Mouse (Mus musculus) ovary, postnatal 10 days (tissue): ENCODE data around the gene Itk.

Experiments
- DNase-seq: peaks from one replicate; pipeline ENCODE4 v3.0.0; 2022; ENCODE audit warnings: low spot score

Itk gene

GRCm38 (mm10) chr11:46358369-46358768, 30.9 kb downstream of the Itk start:
- DNase-seq, result no peak

- DNase-seq, result no peak
Measured at GRCm38 (mm10) chr11:46349681-46350410, 39.5 kb downstream of the Itk start.

DNA sequence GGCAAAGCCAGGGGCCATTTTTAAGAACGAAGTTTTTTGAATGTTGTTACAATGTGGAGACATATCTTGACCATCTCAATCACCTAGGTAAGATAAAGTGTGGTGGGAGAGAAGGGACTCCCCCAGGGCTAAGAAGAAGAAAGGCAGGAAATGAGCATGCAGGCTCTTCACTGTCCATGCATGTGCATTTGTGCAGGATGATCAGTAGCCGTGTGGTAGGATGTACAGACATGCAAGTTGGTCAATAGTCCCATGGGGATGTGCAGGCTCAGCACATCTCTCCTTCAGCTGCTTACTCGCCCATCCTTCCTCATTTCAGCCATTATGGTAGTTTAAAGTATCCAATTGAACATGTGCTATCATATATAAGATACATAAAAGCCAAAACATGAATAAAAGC, 40.9 kb downstream of the Itk start:
- no peak for DNase-seq

DNA sequence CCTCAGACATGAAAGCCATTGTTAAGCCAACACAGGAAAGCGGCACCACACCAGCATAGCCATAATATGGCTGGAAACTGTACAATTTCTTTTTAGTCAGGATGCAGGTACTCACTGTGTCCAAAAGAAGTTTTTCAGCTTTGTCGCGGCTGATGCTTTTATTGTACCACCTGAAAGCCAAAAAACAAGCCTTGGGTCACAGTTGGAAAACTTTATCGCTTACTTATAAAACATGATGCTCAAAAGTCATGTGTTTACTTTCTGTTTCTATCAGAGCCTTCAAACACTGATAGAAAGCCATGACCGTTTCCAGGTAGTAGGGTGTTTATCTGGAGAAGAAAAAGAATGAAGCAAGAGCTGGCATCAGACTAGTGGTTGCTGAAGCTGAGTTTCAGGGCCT, 41.6 kb downstream of the Itk start:
- DNase-seq, result no peak

DNA sequence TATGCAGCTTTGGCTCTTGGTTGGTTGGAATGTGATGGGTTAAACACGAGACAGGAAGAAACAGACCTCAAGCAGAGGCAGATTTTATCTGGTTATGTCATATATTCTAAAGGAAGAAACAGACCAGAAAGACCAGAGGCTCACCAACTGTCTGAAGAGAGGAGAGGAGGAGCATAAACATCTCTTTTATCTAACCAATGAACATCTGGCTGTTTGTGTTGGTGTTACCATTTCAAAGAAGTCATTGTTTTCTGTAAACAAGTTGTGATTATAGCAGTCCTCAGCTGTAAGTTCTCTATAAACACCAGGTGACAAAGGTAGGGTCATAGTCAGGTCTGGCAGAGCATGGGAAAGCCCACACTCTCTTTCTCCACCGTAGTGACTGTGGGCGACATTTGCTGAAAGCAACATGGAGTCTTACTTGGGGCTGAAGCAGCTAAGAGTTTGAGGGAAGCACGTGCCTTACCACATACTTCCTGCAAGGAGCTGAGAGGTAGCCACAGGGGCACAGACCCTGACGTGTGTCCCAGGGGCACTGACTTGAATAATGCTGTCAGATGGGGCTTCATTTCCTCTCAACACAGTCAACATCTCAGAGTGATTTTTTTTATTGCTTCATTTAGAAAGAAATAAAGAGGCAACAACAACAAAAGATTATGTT, 45.3 kb downstream of the Itk start:
- DNase-seq, result no peak

DNA sequence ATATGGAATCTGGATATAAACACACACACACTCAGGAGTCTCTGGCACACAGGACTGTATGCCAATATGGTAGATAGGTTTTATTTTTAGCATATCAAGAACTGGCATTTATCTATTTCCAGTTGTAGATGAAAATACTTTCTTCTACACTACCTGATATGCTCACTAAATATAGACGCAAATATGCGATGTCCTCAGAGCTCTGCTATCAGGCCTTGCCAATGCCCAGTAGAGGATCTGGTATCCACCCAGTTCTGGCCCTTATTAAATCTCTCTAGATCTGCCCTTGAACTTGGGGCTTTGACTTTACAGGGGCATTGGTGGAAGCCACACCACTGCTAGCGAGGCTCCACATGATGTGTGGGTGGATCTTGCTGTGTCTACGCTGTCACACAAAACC, 47.4 kb downstream of the Itk start:
- no peak for DNase-seq

DNA sequence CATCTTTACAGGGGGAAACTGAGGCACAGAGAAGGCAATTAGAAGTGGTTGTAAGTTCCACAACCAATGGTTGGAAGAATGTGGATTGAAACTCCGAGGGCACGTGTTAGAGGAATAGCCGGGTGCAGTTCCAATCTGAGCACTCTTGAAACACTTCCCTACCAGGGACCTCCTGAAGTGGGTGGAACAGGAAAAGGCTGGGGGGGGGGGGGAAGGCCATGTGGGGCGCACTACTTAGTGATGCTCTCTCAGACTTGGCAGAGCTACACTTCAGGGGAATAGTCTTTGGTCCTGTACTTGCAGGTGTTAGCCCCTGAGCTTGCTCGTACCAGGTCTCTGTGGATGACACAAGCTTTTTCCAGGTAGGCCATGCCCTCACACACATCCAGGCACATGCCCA, 53.3 kb downstream of the Itk start:
- DNase-seq, result no peak

DNA sequence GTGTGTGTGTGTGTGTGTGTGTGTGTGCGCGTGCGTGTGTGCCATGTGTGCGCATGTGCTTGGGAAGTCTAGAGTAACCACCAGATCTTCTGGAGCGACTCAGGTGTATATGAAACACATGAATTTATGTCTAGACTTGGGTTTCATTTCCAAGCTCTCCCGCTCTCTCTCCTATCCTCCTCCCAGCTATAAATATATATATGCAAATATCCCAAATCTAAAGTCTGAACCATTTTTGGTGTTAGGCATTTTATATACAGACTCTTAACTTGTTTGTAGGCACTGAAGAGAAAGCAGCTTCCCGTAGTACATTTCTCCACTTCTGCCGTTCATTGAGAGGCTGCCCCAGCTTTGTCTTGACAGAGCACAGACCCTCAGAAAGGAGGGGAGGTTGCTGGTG, 57.1 kb downstream of the Itk start:
- DNase-seq, result no peak

GRCm38 (mm10) chr11:46326271-46327015, 62.9 kb downstream of the Itk start:
- DNase-seq, result no peak

DNA sequence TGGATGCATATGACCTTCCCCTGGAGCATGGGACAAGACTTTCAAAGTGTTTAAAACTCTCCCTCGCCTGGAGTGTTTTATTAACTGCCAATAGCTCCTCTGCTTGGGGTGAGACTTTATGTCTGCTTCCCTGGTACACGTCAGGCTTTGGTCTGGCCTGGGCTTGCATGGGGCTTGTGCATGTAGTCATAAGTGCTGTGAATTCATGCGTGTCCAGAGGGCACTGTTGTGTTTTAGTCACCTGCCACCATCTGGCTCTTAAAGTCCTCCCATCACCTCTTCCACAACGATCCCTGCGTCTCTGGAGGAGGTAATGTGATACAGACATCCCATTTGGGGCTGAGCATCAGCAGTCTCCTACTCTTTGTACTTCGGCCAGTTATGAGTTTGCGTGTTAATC, 67.8 kb downstream of the Itk start:
- DNase-seq, result no peak

GRCm38 (mm10) chr11:46314534-46314933, 74.8 kb downstream of the Itk start:
- no peak for DNase-seq

- DNase-seq, result no peak
Measured at GRCm38 (mm10) chr11:46313851-46314250, 75.5 kb downstream of the Itk start.

DNA sequence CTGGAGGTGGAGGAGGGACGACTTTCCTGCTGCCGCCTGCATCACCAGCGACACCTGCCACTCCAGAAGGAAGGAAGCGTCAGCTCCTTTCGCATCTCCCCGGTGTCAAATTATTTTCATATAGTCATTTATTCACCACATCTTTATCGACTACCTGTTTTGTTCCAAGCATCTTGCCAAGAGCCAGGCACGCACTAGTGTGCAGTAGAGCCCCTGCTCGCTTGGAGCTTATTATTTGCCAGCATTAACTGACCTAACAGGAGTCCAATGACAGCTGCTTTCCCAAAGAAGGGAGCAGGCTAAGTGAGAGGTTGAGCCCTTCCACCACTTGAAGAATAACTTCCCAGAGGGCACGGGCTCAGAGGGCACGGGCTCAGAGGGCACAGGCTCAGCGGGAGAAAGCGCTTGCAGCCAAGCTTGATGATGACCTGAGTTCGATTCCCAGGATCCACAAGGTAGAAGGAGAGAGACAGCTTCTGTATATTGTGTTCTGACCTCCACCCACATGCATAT, 76.7 kb downstream of the Itk start, which contains the start of gene Cyfip2:
Gene Cyfip2, minus strand, starts transcription at position 337 of the 513 bp plus-strand sequence.
- no peak for DNase-seq

- DNase-seq, result peak; percentile 13
Measured at GRCm38 (mm10) chr11:46311703-46312522, 77.4 kb downstream of the Itk start.

DNA sequence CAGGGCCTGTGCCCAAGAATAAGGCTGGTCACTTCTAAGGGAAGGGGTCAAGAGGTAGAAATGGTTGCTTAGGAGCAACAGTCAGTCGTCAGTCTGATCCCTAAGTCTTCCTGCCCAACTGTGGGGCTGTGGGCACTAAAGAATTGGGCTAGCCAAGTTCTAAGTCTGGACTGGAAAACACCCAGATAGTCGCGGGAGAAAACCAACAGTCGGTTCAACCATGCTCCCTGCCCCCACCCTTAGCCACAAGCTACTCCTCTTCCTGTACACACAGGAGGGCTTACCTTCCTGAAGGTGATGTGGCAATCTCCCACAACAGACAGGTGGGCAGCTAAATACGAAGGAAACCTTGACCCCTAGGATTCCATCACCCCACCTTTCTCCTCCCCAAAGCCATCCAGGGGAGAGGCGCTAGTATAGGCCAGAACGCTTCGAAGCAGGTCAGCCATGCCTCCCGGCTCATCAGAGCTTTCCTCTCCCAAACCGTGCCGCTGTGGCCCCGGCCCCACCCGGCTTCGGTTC, 78.1 kb downstream of the Itk start:
- no peak for DNase-seq

- no peak for DNase-seq
Measured at GRCm38 (mm10) chr11:46310647-46311063, 78.7 kb downstream of the Itk start.

- no peak for DNase-seq
Measured at GRCm38 (mm10) chr11:46309808-46310555, 79.3 kb downstream of the Itk start.

DNA sequence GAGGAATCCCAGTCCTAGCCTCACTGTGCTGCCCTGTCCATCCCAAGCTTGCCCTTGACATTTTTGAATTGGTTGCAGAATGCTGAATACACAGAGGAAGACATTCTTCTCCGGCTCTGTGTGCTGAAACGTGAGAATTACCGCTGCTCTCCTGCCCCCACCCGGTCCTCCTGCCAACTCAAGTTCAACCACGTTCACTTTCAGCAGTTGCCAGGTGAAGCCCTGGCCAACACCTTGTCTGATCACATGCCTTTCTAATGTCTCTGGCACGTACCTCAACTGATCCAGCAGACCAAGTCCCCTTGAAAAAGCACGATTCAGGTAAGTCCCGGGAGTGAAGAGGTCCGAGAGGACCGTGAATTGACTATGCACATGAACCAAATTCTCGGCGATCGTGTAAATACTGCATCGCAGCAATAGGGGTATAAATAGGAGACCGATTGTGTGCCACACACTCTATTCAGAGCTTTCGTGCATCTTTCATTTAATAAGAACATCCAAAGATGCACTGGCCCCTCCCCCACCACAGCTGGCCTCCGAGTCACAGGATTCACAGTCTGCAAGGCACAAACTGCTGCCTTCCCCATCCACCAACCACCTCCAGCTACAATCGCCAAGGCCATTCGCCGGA, 80.1 kb downstream of the Itk start:
- no peak for DNase-seq

DNA sequence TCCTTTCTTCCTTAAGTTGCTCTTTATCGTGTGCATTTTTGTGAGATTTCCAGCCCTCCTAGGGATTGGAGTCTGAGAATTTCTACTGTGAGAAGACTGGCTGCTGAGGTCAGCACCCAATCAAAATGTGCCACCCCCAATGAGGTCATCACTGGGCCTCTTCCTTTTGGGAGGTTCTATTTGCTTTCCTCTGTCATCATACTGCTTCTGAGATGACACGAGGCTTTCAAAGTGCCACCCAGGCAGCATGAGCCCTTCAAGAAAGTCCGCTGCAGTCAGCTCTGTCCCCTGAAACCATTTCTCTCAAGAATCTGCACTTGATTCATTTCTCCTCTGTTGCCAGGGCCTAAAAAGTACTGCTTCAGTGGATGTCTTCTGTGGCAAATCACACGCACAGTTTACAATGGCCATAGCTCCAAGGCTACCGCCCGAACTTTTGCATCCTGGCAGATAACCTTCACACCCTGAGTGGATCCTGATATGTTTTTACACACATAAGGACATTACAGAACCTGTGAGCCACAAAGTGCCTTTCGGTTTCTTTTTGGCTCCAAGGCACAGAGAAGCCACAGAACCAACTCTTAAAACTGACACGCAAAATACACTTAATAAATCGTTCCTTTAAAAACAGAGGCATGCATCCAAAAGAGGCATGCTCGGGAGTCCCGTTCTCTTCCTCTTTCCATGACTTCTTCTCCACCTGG, 80.9 kb downstream of the Itk start:
- DNase-seq, result no peak

DNA sequence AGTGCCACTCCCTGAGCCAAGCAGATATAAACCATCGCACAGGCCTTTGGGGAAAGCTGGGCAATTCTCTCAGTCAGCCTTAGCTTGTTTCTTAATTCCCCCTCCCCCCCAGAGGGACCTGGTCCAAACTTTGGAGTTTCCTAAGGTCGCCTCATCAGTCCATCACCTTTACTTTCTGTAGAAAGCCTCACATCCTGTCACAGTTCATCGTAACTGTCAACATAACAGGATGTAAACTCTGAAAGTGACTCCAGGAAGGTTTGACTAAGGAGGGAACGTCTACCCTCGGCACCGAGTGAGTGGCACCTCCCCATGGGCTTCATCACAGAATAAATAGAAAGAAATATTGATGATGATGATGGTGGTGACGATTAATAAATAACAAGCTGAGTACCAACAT, 81.5 kb downstream of the Itk start:
- no peak for DNase-seq
